Mouse (Mus musculus): ENCODE measurements around the gene Crlf1.

The Crlf1 gene

GRCm38 (mm10) chr8:70527512-70528181, 34.7 kb downstream of the Crlf1 start, which contains the start of the genes Fkbp8 and Kxd1:
Fkbp8 (plus strand) TSS chr8:70527724.
Kxd1 (minus strand) TSS chr8:70527956.
- Histone ChIP-seq H3K4me1 (replicated peaks; ENCODE audit: low read depth, low read length) (peaks cover 68% of the 10 kb centered on the region), H3K4me3 (replicated peaks; ENCODE audit: low read length) (peak within 1 kb of the TSS; percentile 84)
- TF ChIP-seq POU5F1 (IDR thresholded peaks at IDR 0.05; ENCODE audit: borderline replicate concordance, low read length) (no peak), CTCF (conservative IDR thresholded peaks at IDR 0.05; ENCODE audit: low read length) (no peak), NANOG (IDR thresholded peaks at IDR 0.05; ENCODE audit: borderline replicate concordance, low read length) (no peak)

GRCm38 (mm10) chr8:70528182-70528797, 35.3 kb downstream of the Crlf1 start:
- peaks cover 67% of the 10 kb centered on the region for H3K4me1 ChIP-seq (replicated peaks; ENCODE audit: low read depth, low read length)
- no peak for TF ChIP-seq NANOG (IDR thresholded peaks at IDR 0.05; ENCODE audit: borderline replicate concordance, low read length)
- TF ChIP-seq CTCF (conservative IDR thresholded peaks at IDR 0.05; ENCODE audit: low read length): no peak
- TF ChIP-seq POU5F1 (IDR thresholded peaks at IDR 0.05; ENCODE audit: borderline replicate concordance, low read length): no peak
- peak overlapping the region; percentile 84 for H3K4me3 ChIP-seq (replicated peaks; ENCODE audit: low read length)
- H3K36me3 ChIP-seq (ENCODE audit: insufficient read depth, low read length): peaks cover 43% of the 10 kb centered on the region
- no peaks in the 10 kb centered on the region for H3K9me3 ChIP-seq (ENCODE audit: low read length)
- H3K27me3 ChIP-seq (ENCODE audit: insufficient read depth, low read length): no peaks in the 10 kb centered on the region

More at GRCm38 (mm10) chr8:70527512-70528181, 34.7 kb downstream of the Crlf1 start, which contains the start of the genes Fkbp8 and Kxd1:
- Histone ChIP-seq H3K36me3 (ENCODE audit: insufficient read depth, low read length) (peaks cover 37% of the 10 kb centered on the region), H3K9me3 (ENCODE audit: low read length) (no peaks in the 10 kb centered on the region), H3K27me3 (ENCODE audit: insufficient read depth, low read length) (no peaks in the 10 kb centered on the region)

GRCm38 (mm10) chr8:70529299-70529698, 36.3 kb downstream of the Crlf1 start:
- Histone ChIP-seq H3K36me3 (ENCODE audit: insufficient read depth, low read length) (peaks cover 53% of the 10 kb centered on the region), H3K4me3 (replicated peaks; ENCODE audit: low read length) (peak overlapping the region; percentile 23; the same call in 1 of the 2 replicates), H3K9me3 (ENCODE audit: low read length) (no peaks in the 10 kb centered on the region), H3K27me3 (ENCODE audit: insufficient read depth, low read length) (no peaks in the 10 kb centered on the region), H3K4me1 (replicated peaks; ENCODE audit: low read depth, low read length) (peaks cover 64% of the 10 kb centered on the region)
- no peak for TF ChIP-seq NANOG (IDR thresholded peaks at IDR 0.05; ENCODE audit: borderline replicate concordance, low read length)
- no peak for TF ChIP-seq POU5F1 (IDR thresholded peaks at IDR 0.05; ENCODE audit: borderline replicate concordance, low read length)
- no peak for TF ChIP-seq CTCF (conservative IDR thresholded peaks at IDR 0.05; ENCODE audit: low read length)

- Histone ChIP-seq H3K27me3 (ENCODE audit: insufficient read depth, low read length) (no peaks in the 10 kb centered on the region), H3K36me3 (ENCODE audit: insufficient read depth, low read length) (peaks cover 58% of the 10 kb centered on the region), H3K9me3 (ENCODE audit: low read length) (no peaks in the 10 kb centered on the region), H3K4me1 (replicated peaks; ENCODE audit: low read depth, low read length) (peaks cover 63% of the 10 kb centered on the region), H3K4me3 (replicated peaks; ENCODE audit: low read length) (0 out of 2 replicates have a peak overlapping the region, but pooled peaks have one; percentile 23)
- no peak for TF ChIP-seq POU5F1 (IDR thresholded peaks at IDR 0.05; ENCODE audit: borderline replicate concordance, low read length)
- no peak for TF ChIP-seq NANOG (IDR thresholded peaks at IDR 0.05; ENCODE audit: borderline replicate concordance, low read length)
- no peak for TF ChIP-seq CTCF (conservative IDR thresholded peaks at IDR 0.05; ENCODE audit: low read length)
Measured at GRCm38 (mm10) chr8:70529741-70530161, 36.8 kb downstream of the Crlf1 start.

- H3K36me3 ChIP-seq (ENCODE audit: insufficient read depth, low read length): peaks cover 63% of the 10 kb centered on the region
- no peaks in the 10 kb centered on the region for H3K9me3 ChIP-seq (ENCODE audit: low read length)
- TF ChIP-seq POU5F1 (IDR thresholded peaks at IDR 0.05; ENCODE audit: borderline replicate concordance, low read length): no peak
- TF ChIP-seq CTCF (conservative IDR thresholded peaks at IDR 0.05; ENCODE audit: low read length): no peak
- no peak for TF ChIP-seq NANOG (IDR thresholded peaks at IDR 0.05; ENCODE audit: borderline replicate concordance, low read length)
- H3K27me3 ChIP-seq (ENCODE audit: insufficient read depth, low read length): no peaks in the 10 kb centered on the region
- H3K4me1 ChIP-seq (replicated peaks; ENCODE audit: low read depth, low read length): peaks cover 59% of the 10 kb centered on the region
- no peak overlapping the region for H3K4me3 ChIP-seq (replicated peaks; ENCODE audit: low read length)
Measured at GRCm38 (mm10) chr8:70530314-70530713, 37.4 kb downstream of the Crlf1 start.

- no peaks in the 10 kb centered on the region for H3K27me3 ChIP-seq (ENCODE audit: insufficient read depth, low read length)
- peaks cover 44% of the 10 kb centered on the region for H3K4me1 ChIP-seq (replicated peaks; ENCODE audit: low read depth, low read length)
- no peak overlapping the region for H3K4me3 ChIP-seq (replicated peaks; ENCODE audit: low read length)
- H3K9me3 ChIP-seq (ENCODE audit: low read length): no peaks in the 10 kb centered on the region
- TF ChIP-seq POU5F1 (IDR thresholded peaks at IDR 0.05; ENCODE audit: borderline replicate concordance, low read length) (no peak), CTCF (conservative IDR thresholded peaks at IDR 0.05; ENCODE audit: low read length) (no peak), NANOG (IDR thresholded peaks at IDR 0.05; ENCODE audit: borderline replicate concordance, low read length) (no peak)
- peaks cover 82% of the 10 kb centered on the region for H3K36me3 ChIP-seq (ENCODE audit: insufficient read depth, low read length)
Measured at GRCm38 (mm10) chr8:70534281-70534680, 41.3 kb downstream of the Crlf1 start.

GRCm38 (mm10) chr8:70535221-70535620, 42.3 kb downstream of the Crlf1 start:
- Histone ChIP-seq H3K27me3 (ENCODE audit: insufficient read depth, low read length) (no peaks in the 10 kb centered on the region), H3K4me3 (replicated peaks; ENCODE audit: low read length) (no peak overlapping the region)
- TF ChIP-seq NANOG (IDR thresholded peaks at IDR 0.05; ENCODE audit: borderline replicate concordance, low read length) (no peak), CTCF (conservative IDR thresholded peaks at IDR 0.05; ENCODE audit: low read length) (no peak), POU5F1 (IDR thresholded peaks at IDR 0.05; ENCODE audit: borderline replicate concordance, low read length) (no peak)

GRCm38 (mm10) chr8:70535701-70536100, 42.7 kb downstream of the Crlf1 start:
- TF ChIP-seq POU5F1 (IDR thresholded peaks at IDR 0.05; ENCODE audit: borderline replicate concordance, low read length): no peak
- no peak for TF ChIP-seq CTCF (conservative IDR thresholded peaks at IDR 0.05; ENCODE audit: low read length)
- TF ChIP-seq NANOG (IDR thresholded peaks at IDR 0.05; ENCODE audit: borderline replicate concordance, low read length): no peak
- Histone ChIP-seq H3K27me3 (ENCODE audit: insufficient read depth, low read length) (no peaks in the 10 kb centered on the region), H3K36me3 (ENCODE audit: insufficient read depth, low read length) (peaks cover 68% of the 10 kb centered on the region), H3K9me3 (ENCODE audit: low read length) (no peaks in the 10 kb centered on the region), H3K4me3 (replicated peaks; ENCODE audit: low read length) (no peak overlapping the region), H3K4me1 (replicated peaks; ENCODE audit: low read depth, low read length) (peaks cover 40% of the 10 kb centered on the region)

More at GRCm38 (mm10) chr8:70535221-70535620, 42.3 kb downstream of the Crlf1 start:
- H3K9me3 ChIP-seq (ENCODE audit: low read length): no peaks in the 10 kb centered on the region
- H3K4me1 ChIP-seq (replicated peaks; ENCODE audit: low read depth, low read length): peaks cover 38% of the 10 kb centered on the region
- peaks cover 73% of the 10 kb centered on the region for H3K36me3 ChIP-seq (ENCODE audit: insufficient read depth, low read length)

Data from E14TG2a.4 (cell line).